Mouse (Mus musculus) T-cell, adult 2 months (primary cell): ENCODE results near the gene Spata2.

Experiments
- DNase-seq: peaks from one replicate; pipeline ENCODE4 v3.0.0; 2022; ENCODE audit warnings: low spot score

Spata2 gene

GRCm38 (mm10) chr2:167510485-167510884, 17.8 kb upstream of the Spata2 start:
- DNase-seq: no peak

- DNase-seq: no peak
These were observed 15.9 kb upstream of the Spata2 start for GRCm38 (mm10) chr2:167508569-167508968.

GRCm38 (mm10) chr2:167507719-167508385, 15.2 kb upstream of the Spata2 start:
- no peak for DNase-seq

GRCm38 (mm10) chr2:167506546-167507260, 14.0 kb upstream of the Spata2 start:
- no peak for DNase-seq

GRCm38 (mm10) chr2:167505127-167505526, 12.4 kb upstream of the Spata2 start:
- DNase-seq: peak; percentile 77

- no peak for DNase-seq
These were observed 11.2 kb upstream of the Spata2 start for GRCm38 (mm10) chr2:167503896-167504349.

GRCm38 (mm10) chr2:167503253-167503895, 10.7 kb upstream of the Spata2 start:
- peak; percentile 90 for DNase-seq

GRCm38 (mm10) chr2:167502554-167503252, 10.0 kb upstream of the Spata2 start:
- no peak for DNase-seq

- peak; percentile 66 for DNase-seq
These were observed 4.6 kb upstream of the Spata2 start for GRCm38 (mm10) chr2:167497272-167497671.

GRCm38 (mm10) chr2:167496437-167496836, 3.8 kb upstream of the Spata2 start:
- peak; percentile 32 for DNase-seq

- DNase-seq: peak; percentile 37
These were observed 654 bp downstream of the Spata2 start, which contains the start of gene Rnf114 for GRCm38 (mm10) chr2:167491757-167492708. Gene Rnf114 (plus strand): TSS chr2:167492645.

- no peak for DNase-seq
These were observed 1.7 kb downstream of the Spata2 start for GRCm38 (mm10) chr2:167490813-167491525.

GRCm38 (mm10) chr2:167487994-167488393, 4.7 kb downstream of the Spata2 start:
- DNase-seq: no peak

GRCm38 (mm10) chr2:167487551-167487950, 5.1 kb downstream of the Spata2 start:
- no peak for DNase-seq

- no peak for DNase-seq
These were observed 6.1 kb downstream of the Spata2 start for GRCm38 (mm10) chr2:167486573-167486972.

GRCm38 (mm10) chr2:167485501-167486377, 6.9 kb downstream of the Spata2 start:
- DNase-seq: no peak

GRCm38 (mm10) chr2:167484932-167485331, 7.8 kb downstream of the Spata2 start:
- no peak for DNase-seq

GRCm38 (mm10) chr2:167483827-167484410, 8.8 kb downstream of the Spata2 start:
- DNase-seq: no peak
